Mouse (Mus musculus) natural killer cell, adult 2 months (primary cell): Measurements from ENCODE around the gene Lhpp.

Experiments used
- DNase-seq, 2 experiments: peaks; one replicate each; pipeline ENCODE4 v3.0.0; 2022; ENCODE audit warnings: low spot score in 2 of 2

Gene Lhpp

GRCm38 (mm10) chr7:132610468-132611318, at the start of gene Lhpp:
Lhpp (plus strand) TSS chr7:132610638.
- peak; percentile 81 to 83 for DNase-seq

GRCm38 (mm10) chr7:132565831-132566230, 44.6 kb upstream of the Lhpp start:
- DNase-seq = no peak

- peak in 1 of 2 experiments; percentile 75 for DNase-seq
These were observed 41.6 kb upstream of the Lhpp start for GRCm38 (mm10) chr7:132568817-132569216.

- DNase-seq = no peak
These were observed 40.4 kb upstream of the Lhpp start for GRCm38 (mm10) chr7:132570071-132570470.

GRCm38 (mm10) chr7:132571481-132571880, 39.0 kb upstream of the Lhpp start:
- no peak for DNase-seq

- no peak for DNase-seq
These were observed 37.7 kb upstream of the Lhpp start for GRCm38 (mm10) chr7:132572738-132573137.

GRCm38 (mm10) chr7:132573205-132573604, 37.2 kb upstream of the Lhpp start:
- DNase-seq = no peak

- no peak for DNase-seq
These were observed 35.8 kb upstream of the Lhpp start for GRCm38 (mm10) chr7:132574646-132575045.

- peak; percentile 57 to 74 for DNase-seq
These were observed 34.8 kb upstream of the Lhpp start for GRCm38 (mm10) chr7:132575623-132576022.

GRCm38 (mm10) chr7:132576116-132576650, 34.3 kb upstream of the Lhpp start, which contains the start of gene Oat:
Oat (minus strand) TSS chr7:132576398.
- DNase-seq = peak; percentile 88 to 92

- DNase-seq = no peak
These were observed 33.5 kb upstream of the Lhpp start for GRCm38 (mm10) chr7:132576891-132577290.

GRCm38 (mm10) chr7:132580511-132580910, 29.9 kb upstream of the Lhpp start:
- DNase-seq = no peak

GRCm38 (mm10) chr7:132581441-132581840, 29.0 kb upstream of the Lhpp start:
- no peak for DNase-seq

- no peak for DNase-seq
These were observed 24.5 kb upstream of the Lhpp start for GRCm38 (mm10) chr7:132585695-132586491.

- no peak for DNase-seq
These were observed 23.3 kb upstream of the Lhpp start for GRCm38 (mm10) chr7:132587167-132587566.

GRCm38 (mm10) chr7:132589610-132590009, 20.8 kb upstream of the Lhpp start:
- DNase-seq = no peak

GRCm38 (mm10) chr7:132593762-132594161, 16.7 kb upstream of the Lhpp start:
- no peak for DNase-seq

- no peak for DNase-seq
These were observed 16.1 kb upstream of the Lhpp start for GRCm38 (mm10) chr7:132594325-132594724.

GRCm38 (mm10) chr7:132595787-132596186, 14.7 kb upstream of the Lhpp start:
- no peak for DNase-seq

- DNase-seq = no peak
These were observed 13.7 kb upstream of the Lhpp start for GRCm38 (mm10) chr7:132596557-132597250.

GRCm38 (mm10) chr7:132597251-132598041, 13.0 kb upstream of the Lhpp start:
- DNase-seq = no peak
